Mouse (Mus musculus) hindbrain, embryonic 14.5 days (tissue): ENCODE measurements around the gene Dnajc5. TPM values are rescaled to one million over a fixed set of nuclear protein-coding genes. Genes with fewer than 3 reads are reported as not detected.

Experiments used
- ATAC-seq: fragments of 200-750 bp; cut with Nextera tagmentation; 2 replicates; pipeline ENCODE4 v1.8.0; 2017; ENCODE audit warnings: moderate number of reproducible peaks, mild to moderate bottlenecking, moderate TSS enrichment, moderate library complexity; ENCODE audit not compliant: low FRiP score
- DNase-seq: peaks from one replicate; pipeline ENCODE4 v3.0.0-alpha.2; 2015; ENCODE audit warnings: low spot score
- H3K27ac ChIP-seq: fragments of 300-500 bp; sonication (generic); 2 replicates; pipeline ENCODE4 v1.5.1; 2014; ENCODE audit warnings: mild to moderate bottlenecking, moderate library complexity
- H3K27me3 ChIP-seq: fragments of 300-500 bp; sonication (generic); 2 replicates; pipeline ENCODE4 v1.6.1; 2014; ENCODE audit warnings: mild to moderate bottlenecking, low read length, mixed read lengths; ENCODE audit not compliant: control insufficient read depth, insufficient read depth
- H3K36me3 ChIP-seq: fragments of 300-500 bp; sonication (generic); replicated peaks from 2 replicates; pipeline ENCODE4 v1.6.1; 2014; ENCODE audit not compliant: control insufficient read depth, insufficient read depth
- H3K4me1 ChIP-seq: fragments of 300-500 bp; sonication (generic); replicated peaks from 2 replicates; pipeline ENCODE4 v1.6.1; 2014; ENCODE audit warnings: antibody characterized with exemption, low read length, mixed read lengths; ENCODE audit not compliant: control insufficient read depth, insufficient read depth
- H3K4me2 ChIP-seq: fragments of 300-500 bp; sonication (generic); replicated peaks from 2 replicates; pipeline ENCODE4 v1.6.1; 2014; ENCODE audit warnings: mild to moderate bottlenecking, moderate library complexity
- H3K4me3 ChIP-seq: fragments of 300-500 bp; sonication (generic); replicated peaks from 2 replicates; pipeline ENCODE4 v1.5.1; 2014; ENCODE audit warnings: mild to moderate bottlenecking, low read length
- H3K9ac ChIP-seq: fragments of 300-500 bp; sonication (generic); 2 replicates; pipeline ENCODE4 v1.6.1; 2014
- H3K9me3 ChIP-seq: fragments of 300-500 bp; sonication (generic); 2 replicates; pipeline ENCODE4 v1.6.1; 2016; ENCODE audit warnings: low read length; ENCODE audit not compliant: control insufficient read depth
- WGBS: fragments of 180-500 bp; shearing (Covaris S2); extraction: QIAGEN DNeasy Blood & Tissue Kit; methylation state at CpG from one replicate; pipeline ENCODE4 v1.1.7; 2014; 5-methylcytosine and 5-hydroxymethylcytosine counted together
- polyA plus RNA-seq: library from polyadenylated mRNA; unstranded; fragments of >200 nt; fragmentation: Nextera tagmentation; extraction: Ambion mirVana; gene quantifications from 2 replicates; pipeline ENCODE4 v1.2.1, GENCODE M21; 2014

The Dnajc5 gene
- polyA plus RNA-seq, 1 experiment from 2014 or later = 234 TPM

DNA sequence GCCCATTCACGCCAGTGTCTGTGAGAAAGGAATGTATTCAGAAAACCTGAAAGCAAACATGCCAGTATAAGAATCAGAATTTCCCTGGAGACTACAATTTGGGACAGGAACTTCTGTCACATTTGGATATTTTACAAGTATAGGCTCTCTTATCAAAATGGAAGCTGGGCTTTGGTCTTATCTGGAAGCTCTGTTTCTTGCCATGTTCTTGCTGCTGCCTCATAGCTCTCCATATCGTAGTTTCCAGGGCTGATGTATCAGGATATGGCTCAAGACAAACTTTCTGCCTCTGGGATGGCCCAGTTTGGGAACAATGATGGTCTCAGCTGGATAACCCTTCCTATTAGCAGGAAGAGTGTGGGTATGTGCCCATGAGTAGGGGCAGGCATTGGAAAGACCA is 56.3 kb downstream of the Dnajc5 start:
- Histone ChIP-seq H3K9ac (no peak overlapping the region), H3K4me1 (peaks cover 27% of the 10 kb centered on the region), H3K4me2 (no peak overlapping the region), H3K36me3 (peaks cover 13% of the 10 kb centered on the region; the same call in 1 of the 2 replicates), H3K9me3 (no peaks in the 10 kb centered on the region), H3K27me3 (no peaks in the 10 kb centered on the region), H3K27ac (no peak overlapping the region), H3K4me3 (no peak overlapping the region)
- 87% methylated on average over 2 of the region's 2 CpGs for WGBS
- DNase-seq (no peak), ATAC-seq (no peak)

GRCm38 (mm10) chr2:181577126-181577525 is 56.8 kb downstream of the Dnajc5 start:
- peaks cover 28% of the 10 kb centered on the region for H3K4me1 ChIP-seq
- no peaks in the 10 kb centered on the region for H3K27me3 ChIP-seq
- DNase-seq (no peak), ATAC-seq (no peak)
- WGBS = 54% methylated on average over 2 of the region's 2 CpGs
- no peak overlapping the region for H3K4me3 ChIP-seq
- H3K4me2 ChIP-seq = no peak overlapping the region
- peaks cover 13% of the 10 kb centered on the region; the same call in 1 of the 2 replicates for H3K36me3 ChIP-seq
- no peaks in the 10 kb centered on the region for H3K9me3 ChIP-seq
- H3K27ac ChIP-seq = no peak overlapping the region
- no peak overlapping the region; the same call in 1 of the 2 replicates for H3K9ac ChIP-seq

DNA sequence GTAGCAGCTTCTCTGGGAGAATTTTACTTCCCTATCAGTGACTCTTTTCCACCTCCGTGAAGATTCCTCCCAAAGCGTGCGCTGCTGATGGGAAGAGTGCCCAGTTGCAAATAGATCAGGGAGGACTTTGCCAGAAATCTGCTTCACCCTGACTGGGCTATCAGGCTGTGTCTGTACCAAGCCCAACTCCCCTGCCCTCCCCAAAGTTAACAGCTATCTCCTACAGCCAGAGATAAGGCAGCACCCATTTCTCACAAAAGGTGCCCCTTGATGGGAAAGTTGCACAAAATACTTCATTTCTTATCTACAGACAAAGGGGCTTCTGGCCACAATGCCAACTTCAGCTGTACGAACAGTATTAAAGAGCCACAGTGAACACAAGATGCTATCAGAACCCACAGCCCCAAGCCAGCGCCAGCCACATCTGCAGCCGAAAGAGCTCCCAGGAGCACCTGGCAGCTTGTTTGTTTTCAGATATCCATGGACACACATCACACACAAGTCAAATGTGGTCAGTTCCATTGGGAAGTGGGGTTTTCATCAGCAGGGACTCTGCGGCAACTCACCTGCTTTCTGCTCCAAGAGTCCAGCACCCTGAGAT is 57.8 kb downstream of the Dnajc5 start:
- no peak overlapping the region for H3K4me2 ChIP-seq
- H3K4me1 ChIP-seq = peaks cover 30% of the 10 kb centered on the region
- H3K27ac ChIP-seq = no peak overlapping the region
- H3K4me3 ChIP-seq = no peak overlapping the region
- no peak for DNase-seq
- H3K9me3 ChIP-seq = no peaks in the 10 kb centered on the region
- ATAC-seq = no peak
- H3K27me3 ChIP-seq = no peaks in the 10 kb centered on the region
- 82% methylated on average over 7 of the region's 7 CpGs for WGBS
- no peak overlapping the region for H3K9ac ChIP-seq
- peaks cover 17% of the 10 kb centered on the region for H3K36me3 ChIP-seq

DNA sequence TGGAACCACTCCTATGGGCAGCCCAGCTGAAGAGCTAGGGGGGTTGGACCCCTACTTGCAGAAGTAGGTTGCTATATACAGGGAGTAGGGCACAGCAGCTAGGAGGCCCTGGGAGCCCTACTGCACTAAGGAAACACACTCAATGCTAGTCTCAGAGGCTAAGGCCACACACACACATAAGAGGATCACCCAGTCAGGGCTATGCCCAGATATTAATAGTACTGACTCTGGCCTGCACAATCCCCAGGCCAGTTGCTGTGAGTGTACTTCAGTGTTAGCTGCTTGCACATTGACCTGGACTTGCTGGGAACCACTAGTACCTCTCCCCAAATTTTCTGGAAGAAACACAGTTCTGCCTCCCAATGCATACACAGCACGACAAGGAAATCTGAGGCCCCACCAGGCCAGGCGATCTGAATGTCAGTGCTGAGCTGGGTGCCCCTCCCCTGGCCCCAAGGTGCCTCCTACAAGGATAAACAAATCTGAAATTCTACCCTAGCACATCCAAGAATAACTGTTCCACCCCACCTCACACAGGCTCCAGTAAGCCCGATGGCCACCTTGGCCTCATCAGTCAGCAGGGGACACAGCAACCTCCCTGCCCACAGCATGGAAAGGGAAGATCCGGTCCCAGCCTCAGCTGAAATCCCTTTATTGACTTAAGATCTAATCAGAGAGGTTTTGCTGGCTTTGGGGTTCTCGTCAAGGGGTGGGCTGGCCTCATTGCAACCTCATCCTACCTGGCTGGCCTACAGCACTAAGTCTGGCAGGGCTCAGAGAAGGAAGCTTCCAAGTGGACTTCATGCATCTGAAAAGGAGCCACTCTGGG is 58.7 kb downstream of the Dnajc5 start:
- 75% methylated on average over 5 of the region's 5 CpGs for WGBS
- Histone ChIP-seq H3K36me3 (peaks cover 14% of the 10 kb centered on the region), H3K4me1 (peaks cover 30% of the 10 kb centered on the region), H3K27ac (no peak overlapping the region), H3K27me3 (no peaks in the 10 kb centered on the region), H3K9me3 (no peaks in the 10 kb centered on the region), H3K9ac (no peak overlapping the region), H3K4me3 (no peak overlapping the region), H3K4me2 (no peak overlapping the region)
- no peak for DNase-seq
- no peak for ATAC-seq

- no peak overlapping the region for H3K4me2 ChIP-seq
- no peak overlapping the region for H3K9ac ChIP-seq
- H3K27me3 ChIP-seq = no peaks in the 10 kb centered on the region
- H3K9me3 ChIP-seq = no peaks in the 10 kb centered on the region
- peaks cover 30% of the 10 kb centered on the region for H3K4me1 ChIP-seq
- ATAC-seq (no peak), DNase-seq (no peak)
- WGBS = 87% methylated on average over 1 of the region's 1 CpGs
- no peak overlapping the region for H3K27ac ChIP-seq
- H3K4me3 ChIP-seq = no peak overlapping the region
- H3K36me3 ChIP-seq = peaks cover 18% of the 10 kb centered on the region
Measured at GRCm38 (mm10) chr2:181579681-181580080, 59.4 kb downstream of the Dnajc5 start.

GRCm38 (mm10) chr2:181580131-181580772 is 60.0 kb downstream of the Dnajc5 start:
- peaks cover 30% of the 10 kb centered on the region for H3K4me1 ChIP-seq
- WGBS = 85% methylated on average over 5 of the region's 5 CpGs
- peak overlapping the region; percentile 93; the same call in 1 of the 2 replicates for H3K27ac ChIP-seq

DNA sequence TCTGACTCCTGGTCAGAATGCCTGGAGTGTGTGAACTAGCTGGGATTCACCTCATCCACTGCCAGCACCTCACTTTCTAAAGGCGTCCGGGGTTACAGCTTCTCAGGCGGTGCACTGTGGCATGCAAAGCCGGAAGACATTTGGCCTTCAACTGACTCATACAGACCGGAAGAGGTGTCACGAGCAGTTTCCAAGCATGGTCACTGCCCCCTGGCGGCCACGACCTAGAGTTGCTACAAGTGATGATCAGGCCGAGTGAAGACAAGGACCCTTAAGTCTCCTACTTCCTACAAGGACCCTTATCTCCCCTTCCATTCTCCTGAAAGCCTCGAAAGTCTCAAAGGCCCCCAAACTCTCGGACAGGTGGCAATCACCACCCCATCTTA is 60.7 kb downstream of the Dnajc5 start:
- Histone ChIP-seq H3K27ac (peak overlapping the region; percentile 93), H3K4me1 (peaks cover 30% of the 10 kb centered on the region), H3K9ac (peak overlapping the region; percentile 84), H3K9me3 (no peaks in the 10 kb centered on the region), H3K27me3 (no peaks in the 10 kb centered on the region), H3K4me2 (peak overlapping the region; percentile 82), H3K36me3 (peaks cover 30% of the 10 kb centered on the region), H3K4me3 (peak overlapping the region; percentile 66)
- DNase-seq (peak; percentile 84), ATAC-seq (peak; percentile 79)
- under 1% methylated on average over 11 of the region's 11 CpGs for WGBS

More at GRCm38 (mm10) chr2:181580131-181580772, 60.0 kb downstream of the Dnajc5 start:
- peaks cover 22% of the 10 kb centered on the region for H3K36me3 ChIP-seq
- H3K9ac ChIP-seq = peak overlapping the region; percentile 84
- no peaks in the 10 kb centered on the region for H3K9me3 ChIP-seq
- no peaks in the 10 kb centered on the region for H3K27me3 ChIP-seq
- H3K4me3 ChIP-seq = peak overlapping the region; percentile 66
- peak overlapping the region; percentile 82 for H3K4me2 ChIP-seq
- DNase-seq = no peak
- no peak for ATAC-seq

DNA sequence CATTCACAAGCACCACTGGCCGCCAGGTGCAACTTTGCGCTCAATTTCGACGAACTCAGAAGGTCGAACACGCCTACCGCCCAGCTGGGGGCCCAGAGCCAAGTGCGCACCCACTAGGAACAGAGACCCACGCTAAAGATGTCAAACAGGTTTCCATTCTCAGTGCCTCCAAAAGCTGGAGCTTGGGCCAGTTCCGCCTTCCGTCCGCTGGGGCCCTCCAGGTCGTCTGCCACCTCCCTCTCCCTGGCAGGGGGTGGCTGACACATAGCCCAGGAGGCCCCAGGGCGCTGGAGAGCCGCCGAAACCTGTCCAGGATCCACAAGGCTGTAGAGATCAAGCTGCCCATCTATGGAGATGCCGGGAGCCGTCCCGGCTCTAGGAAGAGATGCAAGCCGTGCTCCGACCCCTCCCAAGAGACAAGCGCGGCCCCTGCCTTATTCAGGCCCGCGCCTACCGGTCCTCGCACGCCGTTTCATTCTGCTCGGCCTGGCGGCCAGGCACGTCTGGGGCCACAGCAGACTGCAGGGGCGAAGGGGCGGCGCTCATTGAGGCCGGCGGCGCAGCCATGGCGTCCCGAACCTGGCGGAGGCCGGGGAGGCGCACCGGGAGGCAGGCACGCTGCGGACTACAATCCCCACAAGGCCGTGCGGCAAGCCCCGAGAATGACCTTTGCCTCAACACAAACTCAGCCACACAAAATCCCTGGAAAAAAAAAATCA is 61.3 kb downstream of the Dnajc5 start:
- H3K27ac ChIP-seq = peak overlapping the region; percentile 93
- H3K4me1 ChIP-seq = peaks cover 28% of the 10 kb centered on the region
- WGBS = under 1% methylated on average over 49 of the region's 49 CpGs
- H3K9ac ChIP-seq = peak overlapping the region; percentile 84
- peak; percentile 76 for DNase-seq
- peak overlapping the region; percentile 82 for H3K4me2 ChIP-seq
- H3K36me3 ChIP-seq = peaks cover 35% of the 10 kb centered on the region
- no peaks in the 10 kb centered on the region for H3K27me3 ChIP-seq
- H3K4me3 ChIP-seq = peak overlapping the region; percentile 66
- H3K9me3 ChIP-seq = no peaks in the 10 kb centered on the region
- peak; percentile 78 for ATAC-seq
